Mouse (Mus musculus) midbrain, embryonic 10.5 days (tissue): ENCODE results near the gene Gfod2. TPM values are rescaled to one million over a fixed set of nuclear protein-coding genes. Genes with fewer than 3 reads are reported as not detected.

Experiments
- DNase-seq: peaks from one replicate; pipeline ENCODE4 v3.0.0-alpha.2; 2017; ENCODE audit warnings: low spot score
- H3K27ac ChIP-seq: fragments of 300-500 bp; sonication (generic); replicated peaks from 2 replicates; pipeline ENCODE4 v1.5.1; 2016; ENCODE audit warnings: mild to moderate bottlenecking
- H3K27me3 ChIP-seq: fragments of 300-500 bp; sonication (generic); 2 replicates; pipeline ENCODE4 v1.6.1; 2016; ENCODE audit warnings: low read depth, mild to moderate bottlenecking; ENCODE audit not compliant: poor library complexity, severe bottlenecking
- H3K36me3 ChIP-seq: fragments of 300-500 bp; sonication (generic); 2 replicates; pipeline ENCODE4 v1.6.1; 2016; ENCODE audit warnings: mild to moderate bottlenecking, moderate library complexity
- H3K4me1 ChIP-seq: fragments of 300-500 bp; sonication (generic); 2 replicates; pipeline ENCODE4 v1.6.1; 2016
- H3K4me3 ChIP-seq: fragments of 300-500 bp; sonication (generic); 2 replicates; pipeline ENCODE4 v1.5.1; 2016; ENCODE audit warnings: mild to moderate bottlenecking, moderate library complexity
- H3K9me3 ChIP-seq: fragments of 300-500 bp; sonication (generic); replicated peaks from 2 replicates; pipeline ENCODE4 v1.6.1; 2016; ENCODE audit warnings: mild to moderate bottlenecking
- WGBS: fragments of 180-500 bp; shearing (Covaris S2); methylation state at CpG from one replicate; pipeline ENCODE4 v1.1.7; 2016; 5-methylcytosine and 5-hydroxymethylcytosine counted together
- polyA plus RNA-seq: library from polyadenylated mRNA; unstranded; fragments of >200 nt; fragmentation: Nextera tagmentation; extraction: Ambion mirVana; gene quantifications from 2 replicates; pipeline ENCODE4 v1.2.1, GENCODE M21; 2016

Gene Gfod2
- polyA plus RNA-seq, 1 experiment from 2014 or later: 35.0 TPM

DNA sequence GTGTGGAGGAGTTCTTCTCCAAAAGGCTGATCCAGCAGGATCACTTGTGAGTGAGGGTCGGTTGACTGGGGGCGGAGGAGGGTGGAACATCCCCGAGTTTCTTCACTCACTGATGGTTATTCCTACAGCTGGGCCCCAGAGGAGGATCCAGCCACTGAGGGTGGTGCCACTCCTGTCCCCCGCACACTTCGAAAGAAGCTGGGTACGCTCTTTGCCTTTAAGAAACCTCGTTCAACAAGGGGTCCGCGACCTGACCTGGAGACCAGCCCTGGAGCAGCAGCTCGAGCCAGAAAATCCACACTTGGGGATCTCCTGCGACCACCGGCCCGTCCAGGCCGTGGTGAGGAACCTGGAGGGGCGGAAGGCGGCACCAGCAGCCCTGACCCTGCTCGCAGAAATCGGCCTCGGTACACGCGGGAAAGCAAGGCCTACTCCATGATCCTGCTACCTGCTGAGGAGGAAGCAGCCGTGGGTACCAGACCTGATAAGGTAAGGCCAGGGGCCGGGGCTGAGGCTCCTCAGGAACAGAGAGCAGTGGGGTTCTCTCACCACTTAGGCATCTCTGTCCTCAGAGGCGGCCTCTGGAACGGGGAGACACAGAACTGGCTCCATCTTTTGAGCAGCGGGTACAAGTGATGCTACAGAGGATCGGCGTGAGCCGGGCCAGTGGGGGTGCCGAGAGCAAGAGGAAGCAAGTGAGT lies 63.2 kb downstream of the Gfod2 start:
- Histone ChIP-seq H3K36me3 (peaks cover 54% of the 10 kb centered on the region), H3K4me3 (peak overlapping the region; percentile 64; the same call in 1 of the 2 replicates), H3K9me3 (peaks cover 10% of the 10 kb centered on the region), H3K27me3 (peaks cover 18% of the 10 kb centered on the region), H3K27ac (no peak overlapping the region), H3K4me1 (peaks cover 28% of the 10 kb centered on the region)
- DNase-seq: no peak
- WGBS: 85% methylated on average over 30 of the region's 30 CpGs

DNA sequence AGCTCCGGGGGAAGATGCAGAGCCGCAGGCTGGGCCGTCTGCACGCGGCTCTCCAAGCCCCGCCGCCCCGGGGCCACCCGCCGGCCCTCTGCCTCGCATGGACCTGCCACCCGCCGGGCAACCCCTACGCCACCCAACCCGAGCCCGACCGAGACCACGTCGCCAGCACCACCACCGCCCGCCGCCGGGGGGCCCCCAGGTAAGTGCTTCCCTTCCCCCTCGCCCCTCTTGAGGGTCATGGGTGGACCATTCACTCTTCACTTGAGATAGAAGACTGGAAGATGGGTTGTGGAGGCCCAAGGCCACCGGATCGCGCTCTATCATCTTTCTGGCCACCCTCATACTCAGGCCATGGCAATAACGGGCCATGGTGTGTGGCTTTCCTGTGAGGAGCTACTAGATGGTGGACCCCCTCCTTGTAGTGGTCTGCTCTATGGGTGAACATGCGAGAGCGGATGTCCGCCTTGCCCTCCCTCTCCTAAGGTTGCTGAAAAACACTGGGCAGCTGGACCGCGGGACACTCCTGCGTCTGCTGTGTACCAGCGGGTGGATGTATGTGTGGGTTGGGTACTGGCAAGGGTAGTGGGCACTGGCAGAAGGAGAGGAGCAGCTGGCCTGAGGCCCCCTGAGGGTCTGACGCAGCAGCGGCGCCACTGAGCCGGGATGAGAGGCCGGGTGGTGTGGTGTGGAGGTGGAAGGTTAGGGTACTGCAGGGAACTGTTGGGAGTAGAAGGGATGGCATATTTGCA lies 64.2 kb downstream of the Gfod2 start:
- H3K9me3 ChIP-seq: peaks cover 10% of the 10 kb centered on the region
- H3K36me3 ChIP-seq: peaks cover 47% of the 10 kb centered on the region
- H3K27ac ChIP-seq: peak overlapping the region; percentile 71
- peak; percentile 43 for DNase-seq
- peaks cover 18% of the 10 kb centered on the region for H3K27me3 ChIP-seq
- peaks cover 18% of the 10 kb centered on the region for H3K4me1 ChIP-seq
- peak overlapping the region; percentile 64 for H3K4me3 ChIP-seq
- 9% methylated on average over 40 of the region's 40 CpGs for WGBS

DNA sequence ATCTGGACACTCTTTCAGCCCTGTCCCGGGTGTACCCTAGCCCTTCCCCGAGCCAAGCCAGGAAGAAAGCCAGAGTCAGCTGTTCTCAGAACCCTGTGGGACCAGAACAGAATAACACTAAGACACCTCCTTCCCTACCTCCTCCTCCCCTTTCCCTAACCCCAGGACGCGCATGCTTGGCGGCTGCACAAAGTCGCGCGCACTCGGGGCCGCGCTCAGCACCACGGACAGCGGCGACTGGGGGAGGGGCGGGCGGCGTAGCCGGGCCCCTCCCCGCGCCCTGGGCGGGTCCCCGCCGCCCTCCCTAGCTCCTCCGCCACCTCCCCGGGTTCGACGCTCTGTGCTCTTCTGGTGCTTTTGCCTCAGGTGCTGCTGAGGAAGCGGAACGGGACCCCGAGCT lies 64.8 kb downstream of the Gfod2 start:
- 6% methylated on average over 30 of the region's 30 CpGs for WGBS
- Histone ChIP-seq H3K4me1 (peaks cover 18% of the 10 kb centered on the region), H3K27ac (peak overlapping the region; percentile 71), H3K4me3 (peak overlapping the region; percentile 64), H3K36me3 (peaks cover 43% of the 10 kb centered on the region), H3K27me3 (peaks cover 18% of the 10 kb centered on the region), H3K9me3 (peaks cover 10% of the 10 kb centered on the region)
- peak; percentile 63 for DNase-seq

- no peak overlapping the region for H3K27ac ChIP-seq
- 92% methylated on average over 11 of the region's 11 CpGs for WGBS
- peaks cover 18% of the 10 kb centered on the region for H3K27me3 ChIP-seq
- peak; percentile 11 for DNase-seq
- peaks cover 10% of the 10 kb centered on the region for H3K9me3 ChIP-seq
- H3K36me3 ChIP-seq: peaks cover 33% of the 10 kb centered on the region
- peaks cover 24% of the 10 kb centered on the region for H3K4me1 ChIP-seq
- no peak overlapping the region for H3K4me3 ChIP-seq
These were observed 65.8 kb downstream of the Gfod2 start for GRCm38 (mm10) chr8:105692449-105693182.

GRCm38 (mm10) chr8:105690978-105691377 lies 67.5 kb downstream of the Gfod2 start:
- Histone ChIP-seq H3K27ac (no peak overlapping the region), H3K36me3 (peaks cover 17% of the 10 kb centered on the region), H3K27me3 (peaks cover 18% of the 10 kb centered on the region), H3K4me3 (no peak overlapping the region), H3K9me3 (peaks cover 10% of the 10 kb centered on the region), H3K4me1 (peaks cover 27% of the 10 kb centered on the region)
- 86% methylated on average over 14 of the region's 14 CpGs for WGBS
- DNase-seq: peak; percentile 9

DNA sequence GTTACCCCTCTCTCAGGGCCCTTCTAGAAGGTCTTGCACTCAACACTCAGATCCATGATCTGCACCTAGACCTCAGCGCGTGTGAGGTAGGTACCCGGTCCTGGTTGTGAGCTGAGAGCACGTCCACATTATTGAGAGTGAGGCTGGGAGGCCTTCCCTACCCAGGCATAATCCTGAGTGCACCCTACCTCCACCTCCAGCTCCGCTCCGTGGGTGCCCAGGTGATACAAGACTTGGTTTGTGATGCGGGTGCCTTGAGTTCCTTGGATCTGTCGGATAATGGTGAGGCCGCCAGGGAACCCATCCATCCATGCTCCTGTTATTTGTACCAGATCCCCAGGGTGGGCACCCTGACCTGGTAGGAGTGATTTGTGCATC lies 68.5 kb downstream of the Gfod2 start:
- Histone ChIP-seq H3K36me3 (peaks cover 12% of the 10 kb centered on the region), H3K9me3 (peaks cover 10% of the 10 kb centered on the region), H3K4me3 (no peak overlapping the region), H3K27ac (no peak overlapping the region), H3K4me1 (peaks cover 30% of the 10 kb centered on the region), H3K27me3 (peaks cover 12% of the 10 kb centered on the region; the same call in 1 of the 2 replicates)
- WGBS: 92% methylated on average over 9 of the region's 9 CpGs
- DNase-seq: peak; percentile 10

- Histone ChIP-seq H3K4me3 (no peak overlapping the region), H3K4me1 (peaks cover 25% of the 10 kb centered on the region), H3K27ac (no peak overlapping the region), H3K9me3 (peaks cover 10% of the 10 kb centered on the region), H3K36me3 (peaks cover 14% of the 10 kb centered on the region), H3K27me3 (peaks cover 6% of the 10 kb centered on the region; the same call in 1 of the 2 replicates)
- WGBS: 60% methylated on average over 35 of the region's 35 CpGs
- no peak for DNase-seq
These were observed 69.0 kb downstream of the Gfod2 start for GRCm38 (mm10) chr8:105689256-105689982.

DNA sequence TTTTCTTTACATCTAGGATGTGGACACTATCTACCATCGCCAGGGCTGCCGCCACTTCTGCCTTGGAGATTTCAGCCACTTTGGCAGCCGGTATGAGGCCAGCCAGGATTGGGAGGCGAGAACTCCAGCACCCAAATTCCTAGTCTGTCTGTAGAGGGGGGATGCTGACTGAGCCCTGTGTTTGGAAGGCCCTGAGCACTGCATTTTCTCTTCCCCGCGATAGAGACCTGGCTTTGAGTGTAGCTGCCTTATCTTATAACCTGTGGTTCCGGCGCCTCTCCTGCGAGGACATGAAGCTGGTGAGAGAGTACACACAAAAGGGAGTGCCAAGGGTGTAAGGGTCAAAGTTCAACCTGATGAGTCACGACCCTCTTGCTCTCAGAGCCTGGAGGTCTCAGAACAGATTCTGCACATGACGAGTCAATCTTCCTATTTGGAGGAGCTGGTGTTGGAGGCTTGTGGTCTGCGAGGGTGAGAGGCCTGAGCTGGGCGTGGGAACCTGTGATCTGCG lies 70.2 kb downstream of the Gfod2 start:
- Histone ChIP-seq H3K36me3 (peaks cover 23% of the 10 kb centered on the region), H3K27me3 (no peaks in the 10 kb centered on the region)
- 74% methylated on average over 14 of the region's 14 CpGs for WGBS

GRCm38 (mm10) chr8:105687512-105687911 lies 71.0 kb downstream of the Gfod2 start:
- no peak for DNase-seq
- 65% methylated on average over 8 of the region's 8 CpGs for WGBS
- Histone ChIP-seq H3K27me3 (no peaks in the 10 kb centered on the region), H3K9me3 (peaks cover 3% of the 10 kb centered on the region; the same call in 1 of the 2 replicates), H3K36me3 (peaks cover 23% of the 10 kb centered on the region), H3K4me3 (no peak overlapping the region), H3K27ac (no peak overlapping the region), H3K4me1 (peaks cover 15% of the 10 kb centered on the region)

More for the DNA sequence above, 70.2 kb downstream of the Gfod2 start:
- Histone ChIP-seq H3K27ac (no peak overlapping the region), H3K4me1 (peaks cover 15% of the 10 kb centered on the region), H3K9me3 (peaks cover 10% of the 10 kb centered on the region), H3K4me3 (no peak overlapping the region)
- DNase-seq: no peak

- H3K27me3 ChIP-seq: no peaks in the 10 kb centered on the region
- 72% methylated on average over 6 of the region's 6 CpGs for WGBS
- peaks cover 15% of the 10 kb centered on the region for H3K4me1 ChIP-seq
- H3K4me3 ChIP-seq: no peak overlapping the region
- H3K27ac ChIP-seq: 0 out of 2 replicates have a peak overlapping the region, but pooled peaks have one; percentile 1
- H3K36me3 ChIP-seq: peaks cover 30% of the 10 kb centered on the region
- no peak for DNase-seq
- H3K9me3 ChIP-seq: no peaks in the 10 kb centered on the region
These were observed 71.9 kb downstream of the Gfod2 start for GRCm38 (mm10) chr8:105686551-105686950.

- WGBS: 14% methylated on average over 26 of the region's 26 CpGs
- Histone ChIP-seq H3K27ac (0 out of 2 replicates have a peak within 1 kb of the TSS, but pooled peaks have one; percentile 1), H3K27me3 (no peaks in the 10 kb centered on the region), H3K36me3 (peaks cover 37% of the 10 kb centered on the region), H3K4me1 (peaks cover 15% of the 10 kb centered on the region), H3K4me3 (peak within 1 kb of the TSS; percentile 23; the same call in 1 of the 2 replicates), H3K9me3 (no peaks in the 10 kb centered on the region)
- DNase-seq: peak; percentile 55
These were observed 72.6 kb downstream of the Gfod2 start, which contains the start of gene Carmil2 for GRCm38 (mm10) chr8:105685796-105686308. Gene Carmil2 (plus strand): TSS chr8:105686274.
